Mouse (Mus musculus) adrenal gland, postnatal 36 days (tissue): ENCODE results near the gene Serinc5. TPM values are rescaled to one million over a fixed set of nuclear protein-coding genes. Genes with fewer than 3 reads are reported as not detected.

Source experiments
- DNase-seq, 2 experiments: peaks; one replicate each; pipeline ENCODE4 v3.0.0; 2021; ENCODE audit warnings: mixed read lengths in 1 of 2
- total RNA-seq, 2 experiments: library from RNA; stranded (reverse); gene quantifications; 2 replicates each; pipeline ENCODE4 v1.2.3; 2021

Gene Serinc5
- total RNA-seq, 2 experiments from 2014 or later: 63.7 to 92.3 TPM

- DNase-seq: peak; percentile 41 to 49
These were observed 2.2 kb downstream of the Serinc5 start for GRCm38 (mm10) chr13:92613094-92613493.

GRCm38 (mm10) chr13:92615201-92615600, 4.3 kb downstream of the Serinc5 start:
- DNase-seq: no peak

GRCm38 (mm10) chr13:92616459-92616858, 5.6 kb downstream of the Serinc5 start:
- no peak for DNase-seq

- no peak for DNase-seq
These were observed 15.3 kb downstream of the Serinc5 start for GRCm38 (mm10) chr13:92626196-92626595.

GRCm38 (mm10) chr13:92626725-92627124, 15.8 kb downstream of the Serinc5 start:
- DNase-seq: no peak

- DNase-seq: no peak
These were observed 18.6 kb downstream of the Serinc5 start for GRCm38 (mm10) chr13:92629509-92629908.

GRCm38 (mm10) chr13:92631450-92631849, 20.6 kb downstream of the Serinc5 start:
- DNase-seq: no peak

GRCm38 (mm10) chr13:92632550-92632949, 21.7 kb downstream of the Serinc5 start:
- DNase-seq: no peak

- DNase-seq: peak in 1 of 2 experiments; percentile 19
These were observed 24.1 kb downstream of the Serinc5 start for GRCm38 (mm10) chr13:92635040-92635439.

GRCm38 (mm10) chr13:92636226-92636909, 25.5 kb downstream of the Serinc5 start:
- DNase-seq: no peak

- DNase-seq: peak; percentile 75 to 76
These were observed 26.0 kb downstream of the Serinc5 start for GRCm38 (mm10) chr13:92636910-92637275.

GRCm38 (mm10) chr13:92639093-92640014, 28.5 kb downstream of the Serinc5 start:
- no peak for DNase-seq

GRCm38 (mm10) chr13:92644199-92644598, 33.3 kb downstream of the Serinc5 start:
- DNase-seq: no peak

GRCm38 (mm10) chr13:92644753-92645152, 33.9 kb downstream of the Serinc5 start:
- DNase-seq: no peak

- DNase-seq: no peak
These were observed 36.8 kb downstream of the Serinc5 start for GRCm38 (mm10) chr13:92647695-92648094.

GRCm38 (mm10) chr13:92649111-92649510, 38.2 kb downstream of the Serinc5 start:
- DNase-seq: no peak

GRCm38 (mm10) chr13:92650956-92651355, 40.1 kb downstream of the Serinc5 start:
- DNase-seq: no peak

- no peak for DNase-seq
These were observed 41.6 kb downstream of the Serinc5 start for GRCm38 (mm10) chr13:92652498-92652897.

GRCm38 (mm10) chr13:92653283-92653682, 42.4 kb downstream of the Serinc5 start:
- DNase-seq: peak; percentile 31 to 43

- DNase-seq: no peak
These were observed 46.1 kb downstream of the Serinc5 start for GRCm38 (mm10) chr13:92656815-92657513.

GRCm38 (mm10) chr13:92659611-92660010, 48.7 kb downstream of the Serinc5 start:
- DNase-seq: no peak

- DNase-seq: no peak
These were observed 51.8 kb downstream of the Serinc5 start for GRCm38 (mm10) chr13:92662555-92663286.
